Mouse (Mus musculus) ZHBTc4 (cell line): ENCODE measurements at regions not wholly inside any gene's neighbourhood (a gene's known extent, or its start where the extent isn't known, plus 50 kb on each side); places are given as distances from the start of the nearest gene placed in this dataset.

Experiments
- DNase-seq: peaks from one replicate; pipeline ENCODE4 v3.0.0-alpha.2; 2011; ENCODE audit warnings: low read depth, low spot score

GRCm38 (mm10) chr2:30676833-30677459 lies 82.1 kb downstream of the Cstad start:
- peak; percentile 63 for DNase-seq

- DNase-seq: no peak
Measured at GRCm38 (mm10) chr2:30676450-30676832, 81.6 kb downstream of the Cstad start.

- DNase-seq: no peak
Measured at GRCm38 (mm10) chr2:30675839-30676238, 81.0 kb downstream of the Cstad start.

GRCm38 (mm10) chr2:30670836-30671586 lies 76.2 kb downstream of the Cstad start:
- no peak for DNase-seq

- DNase-seq: no peak
Measured at GRCm38 (mm10) chr2:30667468-30667867, 72.6 kb downstream of the Cstad start.

GRCm38 (mm10) chr2:30661147-30661546 lies 66.3 kb downstream of the Cstad start:
- no peak for DNase-seq

- peak; percentile 74 for DNase-seq
Measured at GRCm38 (mm10) chr2:30660613-30660991, 65.8 kb downstream of the Cstad start.

GRCm38 (mm10) chr2:30659836-30660612 lies 65.2 kb downstream of the Cstad start:
- DNase-seq: no peak

- DNase-seq: no peak
Measured at GRCm38 (mm10) chr2:30658844-30659555, 64.2 kb downstream of the Cstad start.
